Mouse (Mus musculus) midbrain, embryonic 14.5 days (tissue): ENCODE results near the gene Armc10. TPM values are rescaled to one million over a fixed set of nuclear protein-coding genes. Genes with fewer than 3 reads are reported as not detected.

Experiments used
- ATAC-seq: fragments of 200-750 bp; cut with Nextera tagmentation; 2 replicates; pipeline ENCODE4 v1.8.0; 2017; ENCODE audit warnings: moderate number of reproducible peaks, moderate library complexity; ENCODE audit not compliant: low FRiP score, low TSS enrichment
- DNase-seq: peaks from one replicate; pipeline ENCODE4 v3.0.0-alpha.2; 2015
- H3K27ac ChIP-seq: fragments of 300-500 bp; sonication (generic); replicated peaks from 2 replicates; pipeline ENCODE4 v1.5.1; 2014; ENCODE audit warnings: mild to moderate bottlenecking, low read depth, low read length, moderate library complexity
- H3K27me3 ChIP-seq: fragments of 300-500 bp; sonication (generic); 2 replicates; pipeline ENCODE4 v1.6.1; 2014; ENCODE audit warnings: low read length, control low read depth, mixed read lengths; ENCODE audit not compliant: control insufficient read depth, insufficient read depth
- H3K36me3 ChIP-seq: fragments of 300-500 bp; sonication (generic); 2 replicates; pipeline ENCODE4 v1.6.1; 2014; ENCODE audit warnings: low read length, control low read depth; ENCODE audit not compliant: control insufficient read depth, insufficient read depth
- H3K4me1 ChIP-seq: fragments of 300-500 bp; sonication (generic); 2 replicates; pipeline ENCODE4 v1.6.1; 2014; ENCODE audit warnings: mild to moderate bottlenecking, antibody characterized with exemption, low read length, control low read depth; ENCODE audit not compliant: control insufficient read depth, insufficient read depth
- H3K4me2 ChIP-seq: fragments of 300-500 bp; sonication (generic); 2 replicates; pipeline ENCODE4 v1.6.1; 2014; ENCODE audit warnings: mild to moderate bottlenecking, low read length, moderate library complexity
- H3K4me3 ChIP-seq: fragments of 300-500 bp; sonication (generic); replicated peaks from 2 replicates; pipeline ENCODE4 v1.5.1; 2014; ENCODE audit warnings: low read depth, low read length
- H3K9ac ChIP-seq: fragments of 300-500 bp; sonication (generic); replicated peaks from 2 replicates; pipeline ENCODE4 v1.6.1; 2014; ENCODE audit warnings: mild to moderate bottlenecking, low read length, moderate library complexity
- H3K9me3 ChIP-seq: fragments of 300-500 bp; sonication (generic); 2 replicates; pipeline ENCODE4 v1.6.1; 2016; ENCODE audit warnings: low read length, control low read depth, mixed read lengths; ENCODE audit not compliant: control insufficient read depth
- WGBS: fragments of 180-500 bp; shearing (Covaris S2); extraction: QIAGEN DNeasy Blood & Tissue Kit; methylation state at CpG from one replicate; pipeline ENCODE4 v1.1.7; 2014; 5-methylcytosine and 5-hydroxymethylcytosine counted together
- polyA plus RNA-seq: library from polyadenylated mRNA; unstranded; fragments of >200 nt; fragmentation: Nextera tagmentation; extraction: Ambion mirVana; gene quantifications from 2 replicates; pipeline ENCODE4 v1.2.1, GENCODE M21; 2014

Armc10 gene
- polyA plus RNA-seq, 1 experiment from 2014 or later, result 85.6 TPM

GRCm38 (mm10) chr5:21675494-21675893 is 29.9 kb downstream of the Armc10 start:
- no peak overlapping the region for H3K9ac ChIP-seq
- H3K9me3 ChIP-seq, result no peaks in the 10 kb centered on the region
- no peak overlapping the region for H3K4me3 ChIP-seq
- no peaks in the 10 kb centered on the region for H3K27me3 ChIP-seq
- 97% methylated on average over 23 of the region's 23 CpGs for WGBS
- H3K27ac ChIP-seq, result no peak overlapping the region
- peaks cover 12% of the 10 kb centered on the region; the same call in 1 of the 2 replicates for H3K36me3 ChIP-seq
- DNase-seq (no peak), ATAC-seq (no peak)
- no peak overlapping the region for H3K4me2 ChIP-seq
- no peaks in the 10 kb centered on the region for H3K4me1 ChIP-seq

GRCm38 (mm10) chr5:21677939-21678338 is 32.3 kb downstream of the Armc10 start:
- WGBS, result 97% methylated on average over 6 of the region's 6 CpGs
- Histone ChIP-seq H3K4me1 (no peaks in the 10 kb centered on the region), H3K9ac (no peak overlapping the region), H3K27me3 (no peaks in the 10 kb centered on the region), H3K27ac (no peak overlapping the region), H3K9me3 (no peaks in the 10 kb centered on the region), H3K4me2 (no peak overlapping the region), H3K4me3 (no peak overlapping the region), H3K36me3 (peaks cover 12% of the 10 kb centered on the region; the same call in 1 of the 2 replicates)
- DNase-seq (no peak), ATAC-seq (no peak)

GRCm38 (mm10) chr5:21678363-21678762 is 32.8 kb downstream of the Armc10 start:
- WGBS, result 96% methylated on average over 9 of the region's 9 CpGs
- ATAC-seq (no peak), DNase-seq (no peak)
- Histone ChIP-seq H3K27ac (no peak overlapping the region), H3K36me3 (peaks cover 12% of the 10 kb centered on the region; the same call in 1 of the 2 replicates), H3K9me3 (no peaks in the 10 kb centered on the region), H3K4me1 (no peaks in the 10 kb centered on the region), H3K4me3 (no peak overlapping the region), H3K4me2 (no peak overlapping the region), H3K9ac (no peak overlapping the region), H3K27me3 (no peaks in the 10 kb centered on the region)

GRCm38 (mm10) chr5:21680029-21680428 is 34.4 kb downstream of the Armc10 start:
- H3K27ac ChIP-seq, result no peak overlapping the region
- H3K9me3 ChIP-seq, result no peaks in the 10 kb centered on the region
- H3K27me3 ChIP-seq, result no peaks in the 10 kb centered on the region
- no peaks in the 10 kb centered on the region for H3K4me1 ChIP-seq
- H3K4me2 ChIP-seq, result no peak overlapping the region
- no peak for DNase-seq
- H3K4me3 ChIP-seq, result no peak overlapping the region
- H3K36me3 ChIP-seq, result peaks cover 9% of the 10 kb centered on the region; the same call in 1 of the 2 replicates
- ATAC-seq, result no peak
- no peak overlapping the region for H3K9ac ChIP-seq
- WGBS, result 84% methylated on average over 4 of the region's 4 CpGs

- peaks cover under 1% of the 10 kb centered on the region; the same call in 1 of the 2 replicates for H3K36me3 ChIP-seq
- no peak overlapping the region for H3K4me2 ChIP-seq
- no peaks in the 10 kb centered on the region for H3K27me3 ChIP-seq
- no peak overlapping the region for H3K27ac ChIP-seq
- ATAC-seq (no peak), DNase-seq (no peak)
- H3K9ac ChIP-seq, result no peak overlapping the region
- H3K9me3 ChIP-seq, result no peaks in the 10 kb centered on the region
- H3K4me1 ChIP-seq, result no peaks in the 10 kb centered on the region
- 91% methylated on average over 5 of the region's 5 CpGs for WGBS
- no peak overlapping the region for H3K4me3 ChIP-seq
These were observed 35.3 kb downstream of the Armc10 start for GRCm38 (mm10) chr5:21680940-21681339.

GRCm38 (mm10) chr5:21683811-21684210 is 38.2 kb downstream of the Armc10 start:
- 95% methylated on average over 9 of the region's 9 CpGs for WGBS
- Histone ChIP-seq H3K4me2 (no peak overlapping the region), H3K27me3 (no peaks in the 10 kb centered on the region), H3K36me3 (no peaks in the 10 kb centered on the region; the same call in 1 of the 2 replicates), H3K4me3 (no peak overlapping the region), H3K9ac (no peak overlapping the region), H3K27ac (no peak overlapping the region), H3K4me1 (no peaks in the 10 kb centered on the region), H3K9me3 (no peaks in the 10 kb centered on the region)
- DNase-seq, result no peak
- ATAC-seq, result no peak

- no peaks in the 10 kb centered on the region; the same call in 1 of the 2 replicates for H3K36me3 ChIP-seq
- no peak overlapping the region for H3K9ac ChIP-seq
- no peaks in the 10 kb centered on the region for H3K9me3 ChIP-seq
- no peaks in the 10 kb centered on the region for H3K27me3 ChIP-seq
- H3K4me3 ChIP-seq, result no peak overlapping the region
- H3K27ac ChIP-seq, result no peak overlapping the region
- DNase-seq (no peak), ATAC-seq (no peak)
- no peak overlapping the region for H3K4me2 ChIP-seq
- no peaks in the 10 kb centered on the region for H3K4me1 ChIP-seq
- WGBS, result 74% methylated on average over 10 of the region's 10 CpGs
These were observed 39.4 kb downstream of the Armc10 start for GRCm38 (mm10) chr5:21685001-21685400.

- Histone ChIP-seq H3K4me1 (no peaks in the 10 kb centered on the region), H3K9ac (no peak overlapping the region), H3K36me3 (no peaks in the 10 kb centered on the region; the same call in 1 of the 2 replicates), H3K4me3 (no peak overlapping the region), H3K27ac (no peak overlapping the region), H3K27me3 (no peaks in the 10 kb centered on the region), H3K9me3 (no peaks in the 10 kb centered on the region), H3K4me2 (no peak overlapping the region)
- WGBS, result 60% methylated on average over 4 of the region's 4 CpGs
- ATAC-seq (no peak), DNase-seq (no peak)
These were observed 41.4 kb downstream of the Armc10 start for GRCm38 (mm10) chr5:21687042-21687441.

- no peak for DNase-seq
- ATAC-seq, result no peak
- 95% methylated on average over 5 of the region's 5 CpGs for WGBS
These were observed 46.6 kb downstream of the Armc10 start for GRCm38 (mm10) chr5:21692230-21692629.

More at GRCm38 (mm10) chr5:21692230-21692629, 46.6 kb downstream of the Armc10 start:
- H3K27me3 ChIP-seq, result no peaks in the 10 kb centered on the region
- no peaks in the 10 kb centered on the region for H3K4me1 ChIP-seq
- H3K4me2 ChIP-seq, result no peak overlapping the region
- no peak overlapping the region for H3K27ac ChIP-seq
- no peak overlapping the region for H3K9ac ChIP-seq
- H3K4me3 ChIP-seq, result no peak overlapping the region
- H3K36me3 ChIP-seq, result no peaks in the 10 kb centered on the region
- no peaks in the 10 kb centered on the region for H3K9me3 ChIP-seq
